Mouse (Mus musculus) layer of hippocampus, postnatal 36 days (tissue): ENCODE measurements around the gene Nt5dc1. TPM values are rescaled to one million over a fixed set of nuclear protein-coding genes. Genes with fewer than 3 reads are reported as not detected.

Source experiments
- total RNA-seq, 2 experiments: library from RNA; stranded (reverse); gene quantifications; 2 replicates each; pipeline ENCODE4 v1.2.3; 2021

Nt5dc1 gene
- total RNA-seq, 2 experiments from 2014 or later, result 3.6 to 3.8 TPM

Other genes with a start within 250 kb of the Nt5dc1 start
- gene Dse, start 210.8 kb downstream of the Nt5dc1 start, total RNA-seq, result 1 to 10 TPM; 7.8 TPM
- gene Tspyl1, start 136.4 kb downstream of the Nt5dc1 start, total RNA-seq, result 100 to 1,000 TPM; 151 to 170 TPM
- gene Tspyl4, start 121.1 kb downstream of the Nt5dc1 start, total RNA-seq, result 100 to 1,000 TPM; 346 to 384 TPM
- gene Col10a1, start 28.6 kb downstream of the Nt5dc1 start, total RNA-seq, result not detected
- under 1 TPM; 0.20 to 0.30 TPM for gene Frk, start 64.8 kb upstream of the Nt5dc1 start, total RNA-seq